Mouse (Mus musculus) testis, adult 2 months (tissue): ENCODE data around the gene Sptb.

Experiments used
- CTCF ChIP-seq: fragments of 200-500 bp; IDR thresholded peaks from 2 replicates; pipeline ENCODE4 v1.5.1; 2012; ENCODE audit warnings: low read depth, mild to moderate bottlenecking, inconsistent platforms, low read length, moderate library complexity; ENCODE audit not compliant: control insufficient read depth, insufficient read depth, insufficient replicate concordance
- POLR2A ChIP-seq: fragments of 200-500 bp; IDR thresholded peaks from 2 replicates; pipeline ENCODE4 v1.6.1; 2012; ENCODE audit warnings: low read depth, mild to moderate bottlenecking, inconsistent platforms, low read length, moderate library complexity; ENCODE audit not compliant: control insufficient read depth

DNA sequence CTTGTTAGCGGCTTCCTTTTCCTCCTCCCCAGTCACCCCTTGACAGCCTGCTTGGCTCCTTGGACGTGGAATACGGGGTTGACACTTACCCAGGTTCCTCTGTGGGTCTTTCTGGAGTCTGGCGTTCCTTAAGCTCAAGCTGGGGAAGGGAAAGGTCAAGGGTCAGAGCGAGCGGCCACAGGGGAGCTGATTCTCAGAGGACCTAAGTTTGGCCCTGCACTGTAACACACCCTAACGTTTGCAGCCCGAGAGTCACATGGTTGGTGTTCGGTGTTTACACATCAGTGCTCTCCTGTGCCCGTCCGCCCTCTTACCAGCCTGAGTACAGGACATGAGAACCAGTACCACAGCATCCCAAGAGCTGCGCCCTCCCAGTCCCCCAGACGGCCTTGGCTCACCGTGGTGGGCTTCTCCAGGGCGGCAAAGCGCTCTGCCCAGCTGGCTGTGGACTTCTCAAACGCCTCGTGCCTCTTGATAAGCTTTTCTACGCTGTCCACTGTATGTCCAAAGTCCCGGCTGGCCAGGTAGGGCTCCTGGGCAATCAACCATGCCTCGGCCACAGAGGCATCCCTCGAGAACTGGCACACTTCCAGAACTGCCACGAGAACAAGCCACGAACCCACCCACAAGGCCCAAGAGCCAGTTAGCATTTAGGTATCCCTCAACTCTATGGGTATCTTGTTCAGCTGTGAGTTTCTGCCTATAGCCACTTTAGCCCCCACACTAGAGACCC, 112.0 kb downstream of the Sptb start:
- TF ChIP-seq CTCF (no peak), POLR2A (no peak)
